Mouse (Mus musculus): ENCODE results near the gene Gpx8. TPM values are rescaled to one million over a fixed set of nuclear protein-coding genes. Genes with fewer than 3 reads are reported as not detected.

Gene Gpx8
- total RNA-seq, 1 experiment, result 35.5 TPM

GRCm38 (mm10) chr13:113084732-113085131 lies 38.5 kb upstream of the Gpx8 start:
- in situ Hi-C loops (cut with MboI; ENCODE audit: low sequenced_read_pairs in 2 of 2, unreplicated experiment in 2 of 2), result no loop called here

GRCm38 (mm10) chr13:113082101-113082500 lies 35.9 kb upstream of the Gpx8 start:
- Histone ChIP-seq H3K4me1 (ENCODE audit: control insufficient read depth in 2 of 2, insufficient read depth in 2 of 2, low read length in 2 of 2, poor library complexity in 1 of 2) (no peaks in the 10 kb centered on the region), H3K9ac (ENCODE audit: insufficient read depth, low read depth, low read length, poor library complexity, severe bottlenecking) (no peak overlapping the region), H3K9me3 (ENCODE audit: control insufficient read depth, insufficient read depth, low read depth, low read length) (no peaks in the 10 kb centered on the region), H3K27ac (ENCODE audit: insufficient read depth, low read depth, low read length, poor library complexity, severe bottlenecking) (no peak overlapping the region), H3K4me3 (ENCODE audit: insufficient read depth in 1 of 2, low read depth in 1 of 2, low read length in 2 of 2, poor library complexity in 1 of 2, severe bottlenecking in 1 of 2) (no peak overlapping the region), H3K36me3 (ENCODE audit: control insufficient read depth, insufficient read depth, low read length, poor library complexity, severe bottlenecking) (no peaks in the 10 kb centered on the region)
- TF ChIP-seq ZNF384 (IDR thresholded peaks at IDR 0.05; ENCODE audit: low read depth, low read length) (no peak), CHD2 (IDR thresholded peaks at IDR 0.05; ENCODE audit: low read depth, low read length) (no peak), HCFC1 (IDR thresholded peaks at IDR 0.05; ENCODE audit: borderline replicate concordance, insufficient read depth, low read length) (no peak)
- in situ Hi-C loops (cut with MboI; ENCODE audit: low sequenced_read_pairs in 2 of 2, unreplicated experiment in 2 of 2), result no loop called here
- no peak for DNase-seq (ENCODE audit: low read depth, low spot score)

More at GRCm38 (mm10) chr13:113084732-113085131, 38.5 kb upstream of the Gpx8 start:
- TF ChIP-seq HCFC1 (IDR thresholded peaks at IDR 0.05; ENCODE audit: borderline replicate concordance, insufficient read depth, low read length) (no peak), MAFK (IDR thresholded peaks at IDR 0.05; ENCODE audit: insufficient read depth, low read depth, low read length) (no peak)
- Histone ChIP-seq H3K27ac (ENCODE audit: insufficient read depth, low read depth, low read length, poor library complexity, severe bottlenecking) (no peak overlapping the region), H3K9me3 (ENCODE audit: control insufficient read depth, insufficient read depth, low read depth, low read length) (no peaks in the 10 kb centered on the region), H3K9ac (ENCODE audit: insufficient read depth, low read depth, low read length, poor library complexity, severe bottlenecking) (no peak overlapping the region), H3K36me3 (ENCODE audit: control insufficient read depth, insufficient read depth, low read length, poor library complexity, severe bottlenecking) (no peaks in the 10 kb centered on the region), H3K4me3 (ENCODE audit: insufficient read depth in 1 of 2, low read depth in 1 of 2, low read length in 2 of 2, poor library complexity in 1 of 2, severe bottlenecking in 1 of 2) (no peak overlapping the region), H3K4me1 (ENCODE audit: control insufficient read depth in 2 of 2, insufficient read depth in 2 of 2, low read length in 2 of 2, poor library complexity in 1 of 2) (no peaks in the 10 kb centered on the region)
- DNase-seq (ENCODE audit: low read depth, low spot score), result no peak

GRCm38 (mm10) chr13:113079021-113079420 lies 32.8 kb upstream of the Gpx8 start:
- no peak overlapping the region for H3K9ac ChIP-seq (ENCODE audit: insufficient read depth, low read depth, low read length, poor library complexity, severe bottlenecking)
- in situ Hi-C loops (cut with MboI; ENCODE audit: low sequenced_read_pairs in 2 of 2, unreplicated experiment in 2 of 2), result no loop called here
- H3K4me1 ChIP-seq (ENCODE audit: control insufficient read depth in 2 of 2, insufficient read depth in 2 of 2, low read length in 2 of 2, poor library complexity in 1 of 2), result no peaks in the 10 kb centered on the region
- no peak for TF ChIP-seq CHD2 (IDR thresholded peaks at IDR 0.05; ENCODE audit: low read depth, low read length)
- TF ChIP-seq MAFK (IDR thresholded peaks at IDR 0.05; ENCODE audit: insufficient read depth, low read depth, low read length), result no peak
- no peak for TF ChIP-seq ZNF384 (IDR thresholded peaks at IDR 0.05; ENCODE audit: low read depth, low read length)
- TF ChIP-seq ZC3H11A (IDR thresholded peaks at IDR 0.05; ENCODE audit: borderline replicate concordance, low read depth, low read length), result no peak
- no peak for TF ChIP-seq HCFC1 (IDR thresholded peaks at IDR 0.05; ENCODE audit: borderline replicate concordance, insufficient read depth, low read length)
- H3K27ac ChIP-seq (ENCODE audit: insufficient read depth, low read depth, low read length, poor library complexity, severe bottlenecking), result no peak overlapping the region
- no peak for DNase-seq (ENCODE audit: low read depth, low spot score)
- H3K4me3 ChIP-seq (ENCODE audit: insufficient read depth in 1 of 2, low read depth in 1 of 2, low read length in 2 of 2, poor library complexity in 1 of 2, severe bottlenecking in 1 of 2), result no peak overlapping the region
- no peaks in the 10 kb centered on the region for H3K9me3 ChIP-seq (ENCODE audit: control insufficient read depth, insufficient read depth, low read depth, low read length)
- H3K36me3 ChIP-seq (ENCODE audit: control insufficient read depth, insufficient read depth, low read length, poor library complexity, severe bottlenecking), result no peaks in the 10 kb centered on the region

- Histone ChIP-seq H3K4me3 (ENCODE audit: insufficient read depth in 1 of 2, low read depth in 1 of 2, low read length in 2 of 2, poor library complexity in 1 of 2, severe bottlenecking in 1 of 2) (no peak overlapping the region), H3K4me1 (ENCODE audit: control insufficient read depth in 2 of 2, insufficient read depth in 2 of 2, low read length in 2 of 2, poor library complexity in 1 of 2) (no peaks in the 10 kb centered on the region), H3K36me3 (ENCODE audit: control insufficient read depth, insufficient read depth, low read length, poor library complexity, severe bottlenecking) (no peaks in the 10 kb centered on the region), H3K9me3 (ENCODE audit: control insufficient read depth, insufficient read depth, low read depth, low read length) (no peaks in the 10 kb centered on the region), H3K27ac (ENCODE audit: insufficient read depth, low read depth, low read length, poor library complexity, severe bottlenecking) (no peak overlapping the region), H3K9ac (ENCODE audit: insufficient read depth, low read depth, low read length, poor library complexity, severe bottlenecking) (no peak overlapping the region)
- in situ Hi-C loops (cut with MboI; ENCODE audit: low sequenced_read_pairs in 2 of 2, unreplicated experiment in 2 of 2), result loop anchor here in 1 of 2 experiments (25.0 kb wide), 1 partner anchor 198 kb away; no protein-coding TSS in a partner anchor
- DNase-seq (ENCODE audit: low read depth, low spot score), result no peak
- TF ChIP-seq CHD2 (IDR thresholded peaks at IDR 0.05; ENCODE audit: low read depth, low read length) (no peak), ZNF384 (IDR thresholded peaks at IDR 0.05; ENCODE audit: low read depth, low read length) (no peak), ZC3H11A (IDR thresholded peaks at IDR 0.05; ENCODE audit: borderline replicate concordance, low read depth, low read length) (no peak), HCFC1 (IDR thresholded peaks at IDR 0.05; ENCODE audit: borderline replicate concordance, insufficient read depth, low read length) (no peak), MAFK (IDR thresholded peaks at IDR 0.05; ENCODE audit: insufficient read depth, low read depth, low read length) (no peak)
Measured at GRCm38 (mm10) chr13:113064542-113064941, 18.3 kb upstream of the Gpx8 start.

- Histone ChIP-seq H3K9ac (ENCODE audit: insufficient read depth, low read depth, low read length, poor library complexity, severe bottlenecking) (no peak overlapping the region), H3K36me3 (ENCODE audit: control insufficient read depth, insufficient read depth, low read length, poor library complexity, severe bottlenecking) (no peaks in the 10 kb centered on the region), H3K9me3 (ENCODE audit: control insufficient read depth, insufficient read depth, low read depth, low read length) (no peaks in the 10 kb centered on the region), H3K4me1 (ENCODE audit: control insufficient read depth in 2 of 2, insufficient read depth in 2 of 2, low read length in 2 of 2, poor library complexity in 1 of 2) (no peaks in the 10 kb centered on the region), H3K4me3 (ENCODE audit: insufficient read depth in 1 of 2, low read depth in 1 of 2, low read length in 2 of 2, poor library complexity in 1 of 2, severe bottlenecking in 1 of 2) (no peak overlapping the region), H3K27ac (ENCODE audit: insufficient read depth, low read depth, low read length, poor library complexity, severe bottlenecking) (no peak overlapping the region)
- TF ChIP-seq ZC3H11A (IDR thresholded peaks at IDR 0.05; ENCODE audit: borderline replicate concordance, low read depth, low read length), result no peak
- TF ChIP-seq ZNF384 (IDR thresholded peaks at IDR 0.05; ENCODE audit: low read depth, low read length), result no peak
- no peak for TF ChIP-seq HCFC1 (IDR thresholded peaks at IDR 0.05; ENCODE audit: borderline replicate concordance, insufficient read depth, low read length)
- no peak for TF ChIP-seq MAFK (IDR thresholded peaks at IDR 0.05; ENCODE audit: insufficient read depth, low read depth, low read length)
- no peak for TF ChIP-seq CHD2 (IDR thresholded peaks at IDR 0.05; ENCODE audit: low read depth, low read length)
- in situ Hi-C loops (cut with MboI; ENCODE audit: low sequenced_read_pairs in 2 of 2, unreplicated experiment in 2 of 2), result loop anchor here in 1 of 2 experiments (25.0 kb wide), 1 partner anchor 201 kb away; no protein-coding TSS in a partner anchor
- DNase-seq (ENCODE audit: low read depth, low spot score), result no peak
Measured at GRCm38 (mm10) chr13:113061746-113062145, 15.5 kb upstream of the Gpx8 start.

Data from ES-E14 (cell line).